Mouse (Mus musculus) left cerebral cortex, adult 18-20 months (tissue): ENCODE data around the gene BC067074. TPM values are rescaled to one million over a fixed set of nuclear protein-coding genes. Genes with fewer than 3 reads are reported as not detected.
"Not testable (repeated sequence)": the region's sequence is repeated elsewhere in the genome, so short reads cannot be mapped to it uniquely, and the experiment has no call there.

Experiments
- DNase-seq, 2 experiments: peaks; one replicate each; pipeline ENCODE4 v3.0.0; 2021 to 2022; ENCODE audit warnings: low spot score in 2 of 2, mixed read lengths in 1 of 2
- total RNA-seq, 2 experiments: library from RNA; stranded (reverse); gene quantifications; 2 replicates each; pipeline ENCODE4 v1.2.3; 2021

The BC067074 gene
- total RNA-seq, 2 experiments from 2014 or later, result 1.4 TPM

GRCm38 (mm10) chr13:113373291-113374083, 80.5 kb downstream of the BC067074 start:
- no peak for DNase-seq

- DNase-seq, result no peak
Measured at GRCm38 (mm10) chr13:113374084-113374405, 81.1 kb downstream of the BC067074 start.

GRCm38 (mm10) chr13:113377631-113378030, 84.7 kb downstream of the BC067074 start:
- DNase-seq, result no peak

GRCm38 (mm10) chr13:113378980-113379410, 86.0 kb downstream of the BC067074 start:
- DNase-seq, result peak; percentile 27 to 49

- DNase-seq, result no peak
Measured at GRCm38 (mm10) chr13:113379766-113380309, 86.9 kb downstream of the BC067074 start.

- DNase-seq, result no peak
Measured at GRCm38 (mm10) chr13:113381710-113382109, 88.8 kb downstream of the BC067074 start.

- no peak for DNase-seq
Measured at GRCm38 (mm10) chr13:113382201-113382600, 89.2 kb downstream of the BC067074 start.

- not testable (repeated sequence) for DNase-seq
Measured at GRCm38 (mm10) chr13:113382770-113383169, 89.8 kb downstream of the BC067074 start.

GRCm38 (mm10) chr13:113393386-113393785, 100.4 kb downstream of the BC067074 start:
- DNase-seq, result no peak

- peak in 1 of 2 experiments; percentile 17 for DNase-seq
Measured at GRCm38 (mm10) chr13:113394591-113394990, 101.6 kb downstream of the BC067074 start.

- DNase-seq, result no peak
Measured at GRCm38 (mm10) chr13:113397006-113397520, 104.1 kb downstream of the BC067074 start.

- no peak for DNase-seq
Measured at GRCm38 (mm10) chr13:113401373-113402010, 108.5 kb downstream of the BC067074 start.

- DNase-seq, result no peak
Measured at GRCm38 (mm10) chr13:113403706-113404105, 110.7 kb downstream of the BC067074 start.

- no peak for DNase-seq
Measured at GRCm38 (mm10) chr13:113404172-113404571, 111.2 kb downstream of the BC067074 start.

GRCm38 (mm10) chr13:113409941-113410340, 117.0 kb downstream of the BC067074 start:
- peak; percentile 36 to 67 for DNase-seq

- DNase-seq, result no peak
Measured at GRCm38 (mm10) chr13:113415527-113415926, 122.6 kb downstream of the BC067074 start.

GRCm38 (mm10) chr13:113416986-113417385, 124.0 kb downstream of the BC067074 start:
- DNase-seq, result no peak

- DNase-seq, result peak in 1 of 2 experiments; percentile 4
Measured at GRCm38 (mm10) chr13:113417757-113418483, 125.0 kb downstream of the BC067074 start.

GRCm38 (mm10) chr13:113418632-113419031, 125.7 kb downstream of the BC067074 start:
- DNase-seq, result no peak

- DNase-seq, result no peak
Measured at GRCm38 (mm10) chr13:113421472-113421871, 128.5 kb downstream of the BC067074 start.

GRCm38 (mm10) chr13:113423825-113424224, 130.9 kb downstream of the BC067074 start:
- DNase-seq, result no peak
